Mouse (Mus musculus): ENCODE data around the gene Dbf4.

DNA sequence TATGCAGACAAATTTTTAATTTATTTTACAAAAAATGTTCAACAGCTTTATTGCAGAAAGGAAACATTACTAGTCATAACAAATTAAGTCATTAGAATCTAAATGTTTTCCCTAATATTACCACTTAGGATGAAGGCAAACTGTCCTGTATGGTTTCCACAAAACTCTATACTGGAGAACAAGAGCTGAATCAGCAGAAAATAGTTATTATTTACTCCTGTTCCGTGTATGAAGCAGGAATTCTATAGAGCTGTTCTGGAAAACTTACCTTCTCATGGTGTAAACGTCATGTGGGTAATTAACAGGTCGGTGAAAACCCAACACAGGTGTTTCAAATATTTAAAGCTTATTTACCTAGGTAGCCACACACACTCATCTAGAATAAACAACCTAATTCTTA, 1.1 kb downstream of the Dbf4 start:
- no peak for TF ChIP-seq TAL1 (IDR thresholded peaks at IDR 0.05; ENCODE audit: low read length)
- TF ChIP-seq GATA1 (IDR thresholded peaks at IDR 0.05; ENCODE audit: low read length) = no peak
